Mouse (Mus musculus) c-Kit-positive CD71-negative TER-119-negative erythroid progenitor cells, embryonic 14.5 days (primary cell): ENCODE results near the gene Fam19a1.

Source experiments
- DNase-seq: peaks from one replicate; pipeline ENCODE4 v3.0.0-alpha.2; 2013; ENCODE audit warnings: low read depth

The Fam19a1 gene

GRCm38 (mm10) chr6:96258651-96259050, 145.7 kb downstream of the Fam19a1 start:
- DNase-seq: no peak

- no peak for DNase-seq
These were observed 153.5 kb downstream of the Fam19a1 start for GRCm38 (mm10) chr6:96266456-96266855.

- no peak for DNase-seq
These were observed 155.8 kb downstream of the Fam19a1 start for GRCm38 (mm10) chr6:96268788-96269187.

GRCm38 (mm10) chr6:96270436-96270835, 157.5 kb downstream of the Fam19a1 start:
- DNase-seq: no peak

- no peak for DNase-seq
These were observed 170.8 kb downstream of the Fam19a1 start for GRCm38 (mm10) chr6:96283731-96284130.

- DNase-seq: no peak
These were observed 171.6 kb downstream of the Fam19a1 start for GRCm38 (mm10) chr6:96284590-96284989.

DNA sequence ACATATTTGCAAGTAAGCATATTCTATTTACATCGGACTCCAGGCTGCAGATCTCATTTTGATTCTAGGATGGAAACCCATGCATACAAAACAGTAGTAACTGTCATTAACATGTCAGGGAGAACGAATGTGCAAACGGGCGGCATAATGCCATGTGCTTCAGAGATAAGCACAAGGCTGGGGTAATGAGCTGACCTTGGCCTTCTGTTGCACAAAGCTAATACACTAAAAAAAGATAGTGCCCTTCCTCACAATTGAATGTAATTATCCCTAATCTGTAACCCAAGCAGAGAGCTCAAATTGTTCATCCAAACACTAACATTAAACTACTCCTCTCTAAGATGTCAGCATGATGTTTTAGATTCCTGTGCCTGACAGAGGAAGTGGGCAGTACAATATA, 173.3 kb downstream of the Fam19a1 start:
- no peak for DNase-seq

- DNase-seq: no peak
These were observed 174.4 kb downstream of the Fam19a1 start for GRCm38 (mm10) chr6:96287377-96287776.

GRCm38 (mm10) chr6:96289672-96290071, 176.7 kb downstream of the Fam19a1 start:
- DNase-seq: no peak

DNA sequence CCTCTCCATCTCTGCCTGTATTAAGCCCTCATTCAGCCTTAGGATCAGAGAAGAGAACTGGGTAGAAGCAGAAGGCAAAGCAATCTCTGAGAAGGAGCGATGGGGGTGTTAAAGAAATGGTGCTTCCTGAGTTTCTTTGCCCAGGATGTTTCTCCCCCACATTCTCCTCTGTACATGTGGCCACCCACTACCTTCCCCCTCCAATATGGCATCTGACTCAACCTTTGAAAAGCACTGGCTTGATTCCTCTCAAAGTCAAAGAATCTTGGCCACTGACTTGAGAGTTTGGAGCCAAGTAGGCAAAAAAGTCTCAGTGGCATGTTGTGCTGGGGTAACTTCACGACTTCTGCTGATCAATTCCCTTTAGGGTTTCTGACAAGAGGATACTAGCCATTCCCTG, 234.5 kb downstream of the Fam19a1 start:
- DNase-seq: no peak

- DNase-seq: no peak
These were observed 236.6 kb downstream of the Fam19a1 start for GRCm38 (mm10) chr6:96349446-96350025.

GRCm38 (mm10) chr6:96369544-96369943, 256.6 kb downstream of the Fam19a1 start:
- DNase-seq: no peak

GRCm38 (mm10) chr6:96372848-96373247, 259.9 kb downstream of the Fam19a1 start:
- no peak for DNase-seq

GRCm38 (mm10) chr6:96373274-96373673, 260.3 kb downstream of the Fam19a1 start:
- DNase-seq: no peak

- DNase-seq: no peak
These were observed 263.8 kb downstream of the Fam19a1 start for GRCm38 (mm10) chr6:96376773-96377172.

GRCm38 (mm10) chr6:96379229-96379628, 266.3 kb downstream of the Fam19a1 start:
- no peak for DNase-seq

- DNase-seq: no peak
These were observed 271.5 kb downstream of the Fam19a1 start for GRCm38 (mm10) chr6:96384441-96384840.

- DNase-seq: no peak
These were observed 305.9 kb downstream of the Fam19a1 start for GRCm38 (mm10) chr6:96418866-96419265.

- DNase-seq: no peak
These were observed 306.9 kb downstream of the Fam19a1 start for GRCm38 (mm10) chr6:96419704-96420382.

GRCm38 (mm10) chr6:96420515-96420914, 307.6 kb downstream of the Fam19a1 start:
- DNase-seq: no peak

GRCm38 (mm10) chr6:96429390-96429789, 316.4 kb downstream of the Fam19a1 start:
- no peak for DNase-seq

GRCm38 (mm10) chr6:96432397-96432796, 319.4 kb downstream of the Fam19a1 start:
- no peak for DNase-seq

GRCm38 (mm10) chr6:96433896-96434295, 320.9 kb downstream of the Fam19a1 start:
- DNase-seq: no peak

DNA sequence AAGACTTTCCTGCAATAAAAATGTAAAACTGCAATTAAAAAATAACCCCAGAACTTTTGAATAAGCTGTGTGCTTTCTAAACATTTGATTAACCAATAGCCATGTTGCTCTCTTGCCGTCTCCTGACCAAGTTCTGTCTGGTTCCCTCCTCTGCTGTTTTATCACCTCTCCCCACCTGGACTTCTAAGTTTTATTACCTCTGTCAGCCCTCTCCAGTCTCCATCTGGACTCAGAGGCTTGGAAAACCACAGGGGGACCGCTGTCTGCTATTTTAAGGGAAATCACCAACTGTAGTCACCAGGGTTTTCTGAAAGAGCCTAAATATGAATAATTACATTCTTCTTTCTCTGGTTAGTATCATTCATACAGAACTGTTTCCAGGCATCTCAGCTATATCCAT, 322.6 kb downstream of the Fam19a1 start:
- no peak for DNase-seq
